Mouse (Mus musculus) adipocyte (in vitro differentiated cells): ENCODE data around the gene C530025M09Rik.

Experiments
- DNase-seq: peaks from one replicate; pipeline ENCODE4 v3.0.0-alpha.2; 2016; ENCODE audit warnings: low spot score

Gene C530025M09Rik

GRCm38 (mm10) chr2:149830536-149831458 is at the start of gene C530025M09Rik:
Gene C530025M09Rik (minus strand): TSS chr2:149831213.
- DNase-seq, result no peak

GRCm38 (mm10) chr2:149877954-149878353 is 46.9 kb upstream of the C530025M09Rik start:
- no peak for DNase-seq

DNA sequence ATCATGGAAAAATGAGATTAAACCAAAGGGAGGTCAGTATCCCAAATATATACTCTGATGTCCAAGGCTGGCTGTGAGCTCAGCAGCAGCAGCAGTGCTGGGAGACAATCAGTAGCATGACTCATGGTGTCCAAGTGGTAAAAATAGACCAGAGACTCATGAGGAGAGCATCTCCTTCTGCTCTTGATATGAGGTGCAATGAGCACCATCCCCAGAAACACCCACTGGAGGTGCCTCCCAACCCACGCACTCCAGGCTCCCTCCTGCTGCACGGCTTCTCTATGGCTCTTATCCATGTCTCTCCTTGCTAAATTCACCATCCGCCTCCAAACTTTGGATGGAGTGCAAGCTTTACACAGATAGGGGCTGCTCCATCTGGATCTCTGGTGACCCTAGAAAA is 42.3 kb upstream of the C530025M09Rik start:
- DNase-seq, result no peak

GRCm38 (mm10) chr2:149872496-149872895 is 41.5 kb upstream of the C530025M09Rik start:
- no peak for DNase-seq

DNA sequence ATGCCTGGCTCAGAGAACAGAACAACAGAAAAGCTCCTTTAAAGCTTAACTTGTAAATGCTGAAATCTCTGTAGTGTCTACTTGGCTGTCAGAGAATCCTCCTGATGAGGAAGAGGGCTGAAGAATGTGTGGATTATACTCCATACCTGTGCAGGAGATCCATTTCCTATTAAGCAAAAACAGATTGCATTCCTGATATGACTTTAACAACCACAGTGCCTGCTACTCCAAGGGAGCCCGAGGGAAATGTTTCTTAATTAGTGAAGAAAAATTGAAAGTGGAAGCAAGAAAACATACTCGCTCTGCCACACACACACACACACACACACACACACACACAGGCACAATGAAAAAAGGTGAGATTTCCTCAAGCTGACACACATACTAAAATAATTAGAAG is 39.5 kb upstream of the C530025M09Rik start:
- DNase-seq, result no peak

- DNase-seq, result no peak
Observed at GRCm38 (mm10) chr2:149865914-149866435, 35.0 kb upstream of the C530025M09Rik start.

GRCm38 (mm10) chr2:149861002-149861401 is 30.0 kb upstream of the C530025M09Rik start:
- DNase-seq, result no peak

- DNase-seq, result no peak
Observed at GRCm38 (mm10) chr2:149848778-149849177, 17.8 kb upstream of the C530025M09Rik start.

DNA sequence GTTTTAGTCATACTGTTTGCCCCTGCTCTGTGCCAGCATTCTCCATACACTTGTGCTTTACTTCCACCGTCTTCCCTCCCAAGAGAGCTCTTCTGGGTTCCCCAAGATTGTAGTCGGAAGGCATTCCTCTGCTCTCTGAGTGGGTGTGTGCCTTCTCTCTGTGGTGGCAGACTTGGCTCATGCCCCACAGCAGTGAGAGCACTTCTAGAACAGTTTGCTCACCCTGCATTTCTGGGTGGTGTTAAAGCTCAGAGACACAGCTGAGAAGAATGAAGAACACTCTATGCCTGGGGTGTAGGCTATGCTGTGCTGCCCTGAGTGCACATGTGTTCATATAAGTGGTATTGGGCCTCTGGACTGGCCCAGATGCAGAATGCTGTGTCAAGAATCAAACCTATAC is 13.6 kb upstream of the C530025M09Rik start:
- DNase-seq, result no peak

DNA sequence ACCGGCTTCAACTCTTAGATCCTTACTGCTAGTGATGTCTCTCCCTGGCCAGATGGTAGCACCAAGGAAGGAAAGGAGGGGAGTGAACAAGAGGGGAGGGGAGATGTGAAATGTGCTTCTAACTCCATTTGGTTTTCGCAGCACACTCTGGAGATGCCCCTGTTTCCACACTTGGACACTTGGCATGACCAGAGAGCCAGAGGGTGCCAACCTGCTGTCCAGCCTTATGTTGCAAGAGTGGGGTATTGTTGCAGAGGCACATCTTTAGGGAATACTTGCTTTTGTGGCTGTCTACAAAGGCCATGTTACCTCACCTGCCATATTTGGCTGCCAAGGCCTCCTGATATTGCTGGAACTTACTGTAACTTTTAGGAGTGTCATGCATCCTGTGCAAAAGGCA is 8.7 kb upstream of the C530025M09Rik start:
- no peak for DNase-seq

GRCm38 (mm10) chr2:149836471-149837135 is 5.6 kb upstream of the C530025M09Rik start:
- DNase-seq, result no peak

- no peak for DNase-seq
Observed at GRCm38 (mm10) chr2:149835091-149835490, 4.1 kb upstream of the C530025M09Rik start.

DNA sequence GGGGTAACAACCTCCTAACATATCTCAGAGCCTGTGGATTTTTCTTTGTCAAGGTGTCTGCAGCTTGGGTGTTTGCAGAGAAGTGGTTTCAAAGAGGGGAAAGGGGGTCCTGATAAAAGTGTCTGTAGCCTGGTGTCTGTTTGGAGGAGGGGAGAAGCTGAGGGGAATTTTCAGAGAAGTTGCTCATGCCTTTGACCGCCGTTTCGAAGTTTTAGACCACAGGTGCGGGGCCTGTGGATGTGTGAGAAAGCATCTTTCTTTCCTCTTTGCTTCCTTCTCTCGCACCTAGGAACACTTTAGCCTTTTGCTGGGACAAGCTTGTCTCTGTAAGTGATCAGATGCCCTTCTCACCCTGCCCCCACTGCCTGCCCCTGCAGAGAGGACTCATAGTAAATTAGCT is 1.3 kb upstream of the C530025M09Rik start:
- no peak for DNase-seq

DNA sequence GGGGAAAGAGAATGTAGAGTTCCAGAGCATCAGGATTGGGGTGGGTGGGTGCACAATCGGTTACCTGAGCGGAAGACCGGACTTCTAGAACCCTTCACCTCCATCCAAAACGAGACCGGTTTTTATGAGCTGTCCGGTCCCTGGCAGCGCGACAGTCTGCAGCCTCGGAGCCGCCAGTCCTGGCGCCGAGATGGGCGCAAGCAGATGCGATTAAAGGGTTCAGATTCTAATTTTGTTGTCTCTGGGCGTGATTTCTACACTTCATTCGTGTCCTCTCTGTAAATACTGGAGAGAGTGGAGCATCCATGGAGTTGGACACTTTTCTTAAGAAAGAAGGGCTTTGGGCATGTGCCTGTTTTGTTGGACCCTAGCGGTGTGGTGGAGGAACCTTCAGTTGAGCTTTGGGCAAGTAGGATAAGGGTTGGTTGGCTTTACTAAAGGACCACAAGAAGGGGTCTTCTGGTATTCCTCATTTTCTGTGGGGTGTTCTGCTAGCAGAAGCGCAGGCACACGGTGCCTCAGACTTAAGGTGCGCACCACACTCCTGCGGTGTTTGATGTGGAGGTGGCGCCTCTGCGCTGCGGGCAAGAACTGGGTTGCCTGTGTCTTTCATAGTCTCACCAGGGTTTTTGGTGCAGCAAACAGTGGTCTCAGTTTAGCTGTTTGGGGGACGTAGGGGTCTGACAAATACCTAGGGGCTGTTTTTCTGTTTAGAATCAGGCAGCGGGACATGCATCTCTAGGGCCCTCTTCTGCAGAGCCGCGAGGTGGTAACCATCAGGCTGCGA is 639 bp upstream of the C530025M09Rik start:
- DNase-seq, result no peak

GRCm38 (mm10) chr2:149829955-149830535 is 968 bp downstream of the C530025M09Rik start:
- DNase-seq, result no peak

GRCm38 (mm10) chr2:149828911-149829310 is 2.1 kb downstream of the C530025M09Rik start, which contains the start of gene Syndig1:
Gene Syndig1 (plus strand): TSS chr2:149829211.
- no peak for DNase-seq

DNA sequence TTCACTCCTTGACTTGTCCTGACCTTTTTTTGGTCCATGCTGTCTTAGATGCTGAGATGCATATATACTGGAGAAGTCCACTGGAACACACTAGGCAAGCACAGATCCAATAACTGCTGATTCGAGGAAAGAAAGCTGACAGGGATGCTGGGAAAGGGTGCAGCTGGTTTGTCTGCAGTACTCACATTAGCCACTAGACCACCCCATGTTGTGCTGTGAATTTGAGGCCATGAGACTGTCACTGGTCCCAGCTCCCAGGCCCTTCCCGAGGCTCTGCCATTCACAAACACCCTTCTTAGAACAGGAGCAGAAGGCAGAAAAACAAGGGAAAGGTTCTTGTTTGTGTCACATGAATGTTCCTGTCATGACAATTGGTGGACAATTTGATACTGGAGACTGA is 10.8 kb downstream of the C530025M09Rik start:
- no peak for DNase-seq

DNA sequence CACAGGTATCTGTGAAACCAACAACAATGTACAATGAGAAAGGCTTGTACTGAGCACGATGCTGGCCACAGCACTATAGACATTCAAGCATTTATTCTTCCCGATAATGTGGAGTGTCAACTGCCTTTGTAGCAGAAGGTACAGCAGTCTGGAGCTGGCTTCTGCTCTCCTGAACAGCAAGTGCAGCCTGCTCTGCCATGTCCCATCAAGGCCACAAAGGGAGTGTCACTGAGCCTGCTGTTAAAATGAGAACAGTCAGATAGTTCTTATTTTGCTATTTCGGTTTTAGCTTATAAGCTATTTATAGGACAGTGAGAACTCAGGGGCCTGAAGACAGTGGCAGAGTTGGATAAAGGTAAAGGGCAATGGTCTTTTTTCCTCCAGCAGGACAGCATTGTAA is 11.3 kb downstream of the C530025M09Rik start:
- no peak for DNase-seq

DNA sequence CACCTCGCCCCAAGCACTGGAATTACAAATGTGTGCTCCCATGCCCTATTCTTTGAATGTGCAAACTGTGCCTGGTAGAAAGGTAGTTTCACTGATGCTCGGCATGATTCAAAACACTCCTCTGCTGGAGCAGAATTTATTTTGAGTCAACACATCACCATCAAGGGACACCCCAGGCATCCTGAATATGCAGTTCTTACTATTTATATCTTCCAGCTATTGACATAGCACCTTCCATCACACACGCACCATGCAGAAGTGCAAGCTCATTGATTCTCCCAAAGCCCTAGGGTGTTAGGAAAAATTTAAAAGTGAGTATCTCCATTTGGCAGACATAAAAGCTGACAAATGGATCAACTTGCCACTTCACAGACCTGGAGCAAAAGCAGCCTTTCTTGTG is 12.6 kb downstream of the C530025M09Rik start:
- no peak for DNase-seq

DNA sequence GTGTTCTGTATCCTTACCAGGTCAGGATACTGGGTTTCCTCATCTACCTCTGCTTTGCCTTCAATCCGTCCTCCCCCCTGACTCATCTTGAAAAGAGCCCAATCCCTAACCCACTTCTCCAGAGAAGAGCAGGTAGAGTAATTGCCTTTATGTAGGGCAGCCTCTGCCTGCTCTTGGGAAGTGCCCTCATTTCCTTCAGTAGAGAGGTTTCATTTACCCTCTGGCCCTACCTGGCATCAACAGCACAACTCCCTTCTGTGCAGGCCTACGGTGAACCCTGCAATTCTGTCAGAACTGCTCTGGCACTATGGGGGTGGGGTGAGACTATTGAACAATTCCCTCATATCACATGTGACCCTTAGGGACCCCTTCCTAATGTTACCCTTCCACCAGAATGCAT is 18.1 kb downstream of the C530025M09Rik start:
- no peak for DNase-seq

- no peak for DNase-seq
Observed at GRCm38 (mm10) chr2:149805256-149805655, 25.8 kb downstream of the C530025M09Rik start.
